Mouse (Mus musculus): Measurements from ENCODE around the gene Rdm1.
A peak's percentile ranks its signal among the peaks of the same experiment; 100 is the strongest.
"Not testable (repeated sequence)": the region's sequence is repeated elsewhere in the genome, so short reads cannot be mapped to it uniquely, and the experiment has no call there.

Rdm1 gene

DNA sequence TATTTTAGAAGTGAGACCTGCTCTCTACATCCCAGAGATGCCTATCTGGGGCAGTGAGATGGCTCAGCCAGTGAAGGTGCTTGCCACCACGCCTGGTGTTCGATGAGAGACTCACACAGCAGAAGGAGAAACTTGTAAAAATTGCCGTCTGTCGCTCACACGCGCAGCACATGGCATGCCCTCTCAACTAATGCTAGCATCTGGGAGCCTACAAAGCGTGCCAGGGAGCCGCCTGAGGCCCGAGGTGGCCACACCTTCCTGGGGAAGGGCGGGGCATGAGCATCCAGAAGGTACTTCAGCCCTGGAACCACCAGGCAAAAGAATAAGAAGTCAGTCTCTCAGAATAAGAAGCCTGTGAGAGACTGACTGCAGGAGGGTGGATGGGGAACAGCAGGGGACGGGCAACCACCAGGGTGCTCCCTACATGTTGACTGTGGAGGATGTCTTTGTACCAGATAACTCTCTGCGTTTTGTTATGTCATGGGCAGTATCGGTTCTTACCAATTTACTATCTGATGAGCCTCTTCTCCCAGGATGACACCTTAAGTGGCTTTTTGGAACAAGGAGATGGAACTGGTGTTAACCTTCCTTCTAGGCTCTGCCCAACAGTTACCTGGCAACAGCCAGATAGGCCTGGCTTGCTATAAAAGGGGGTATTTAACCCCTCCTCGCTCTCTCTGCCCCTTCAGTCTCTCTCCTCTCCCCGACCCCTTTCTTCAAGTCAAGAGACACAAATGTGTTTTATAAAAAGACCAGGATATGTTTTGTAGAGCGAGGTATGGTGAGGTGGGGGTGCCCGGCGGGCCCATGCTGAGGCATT lies 9.8 kb upstream of the Rdm1 start:
- no peak for DNase-seq (ENCODE audit: extremely low spot score, low read depth, low spot score)

DNA sequence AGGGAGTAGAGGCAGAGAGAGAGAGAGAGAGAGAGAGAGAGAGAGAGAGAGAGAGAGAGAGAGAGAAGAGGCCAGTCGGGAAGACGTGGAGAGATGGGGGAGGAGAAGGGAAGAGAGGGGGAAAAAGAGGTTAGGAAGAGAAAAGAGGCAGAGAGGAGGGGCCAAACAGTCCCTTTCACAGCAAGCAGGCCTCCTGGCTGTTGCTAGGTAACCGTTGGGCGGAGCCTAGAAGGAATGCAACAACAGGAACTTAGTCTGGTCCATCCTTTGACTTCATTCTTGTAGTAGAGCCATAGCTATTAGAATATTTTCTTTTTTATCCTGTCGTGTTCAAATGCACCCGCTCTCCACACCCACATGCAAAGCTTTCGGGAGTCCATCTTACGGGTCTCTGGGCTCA lies 9.1 kb upstream of the Rdm1 start:
- no peak for DNase-seq (ENCODE audit: extremely low spot score, low read depth, low spot score)

DNA sequence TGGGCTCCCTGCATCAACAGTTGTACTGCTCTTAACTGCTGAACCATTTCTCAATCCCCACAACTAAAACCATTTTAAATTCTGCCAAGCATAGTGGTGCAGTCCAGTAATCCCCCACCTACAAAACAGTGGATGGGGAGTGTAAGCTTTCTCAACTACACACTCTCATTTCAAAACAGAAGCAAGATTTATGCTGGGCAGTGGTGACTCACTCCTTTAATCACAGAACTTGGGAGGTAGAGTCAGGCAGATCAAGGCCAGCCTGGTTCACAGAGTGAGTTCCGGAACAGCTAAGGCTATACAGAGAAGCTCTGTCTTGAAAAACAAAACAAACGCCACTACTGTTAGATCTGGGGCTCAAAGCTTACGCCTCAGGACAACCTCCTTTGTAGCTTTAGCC lies 8.4 kb upstream of the Rdm1 start:
- no peak for DNase-seq (ENCODE audit: extremely low spot score, low read depth, low spot score)

DNA sequence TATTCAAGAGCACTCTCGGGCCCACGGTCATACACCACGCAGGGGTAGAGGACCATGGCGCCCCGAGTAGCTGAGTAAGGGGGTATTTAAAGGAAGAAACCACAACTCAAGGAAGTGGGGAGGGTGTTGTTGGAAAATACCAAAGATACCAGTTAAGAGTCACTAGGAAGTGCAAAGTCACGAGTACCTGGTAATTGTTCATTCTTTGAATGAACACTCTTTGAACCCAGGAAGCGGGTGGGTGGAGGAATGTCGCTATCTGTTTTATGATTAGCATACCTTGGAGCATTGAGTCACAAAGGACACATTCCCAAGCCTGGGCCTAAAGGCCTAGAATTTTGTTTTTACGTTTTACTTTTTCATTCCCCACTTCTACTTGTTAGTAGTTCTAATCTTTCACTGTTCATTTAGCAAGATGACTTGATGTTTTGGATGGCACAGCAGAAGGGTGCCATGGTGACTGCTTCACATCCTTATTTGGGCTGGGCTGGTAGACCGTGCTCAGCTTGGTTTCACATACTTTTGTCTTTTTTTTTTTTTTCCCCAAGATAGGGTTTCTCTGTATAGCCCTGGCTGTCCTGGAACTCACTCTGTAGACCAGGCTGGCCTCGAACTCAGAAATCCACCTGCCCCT lies 6.9 kb upstream of the Rdm1 start:
- DNase-seq (ENCODE audit: extremely low spot score, low read depth, low spot score) = not testable (repeated sequence)

DNA sequence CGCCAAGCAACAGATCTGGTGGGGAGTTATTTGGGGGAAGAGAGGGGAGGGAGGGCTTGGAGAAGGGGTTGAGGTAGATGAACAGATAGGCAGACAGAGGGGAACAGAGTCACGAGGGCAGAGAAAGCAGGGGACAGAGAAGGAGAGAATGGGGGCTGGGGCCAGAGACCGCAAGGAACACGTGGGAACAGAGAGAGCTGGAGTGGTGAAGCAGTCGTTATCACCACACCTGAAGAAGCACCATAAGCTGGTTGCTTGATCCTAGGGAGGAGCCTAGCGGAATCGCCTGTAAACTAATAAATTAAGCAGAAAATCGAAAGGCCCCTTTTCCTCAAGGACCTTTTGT lies 373 bp upstream of the Rdm1 start:
- DNase-seq (ENCODE audit: extremely low spot score, low read depth, low spot score) = no peak

DNA sequence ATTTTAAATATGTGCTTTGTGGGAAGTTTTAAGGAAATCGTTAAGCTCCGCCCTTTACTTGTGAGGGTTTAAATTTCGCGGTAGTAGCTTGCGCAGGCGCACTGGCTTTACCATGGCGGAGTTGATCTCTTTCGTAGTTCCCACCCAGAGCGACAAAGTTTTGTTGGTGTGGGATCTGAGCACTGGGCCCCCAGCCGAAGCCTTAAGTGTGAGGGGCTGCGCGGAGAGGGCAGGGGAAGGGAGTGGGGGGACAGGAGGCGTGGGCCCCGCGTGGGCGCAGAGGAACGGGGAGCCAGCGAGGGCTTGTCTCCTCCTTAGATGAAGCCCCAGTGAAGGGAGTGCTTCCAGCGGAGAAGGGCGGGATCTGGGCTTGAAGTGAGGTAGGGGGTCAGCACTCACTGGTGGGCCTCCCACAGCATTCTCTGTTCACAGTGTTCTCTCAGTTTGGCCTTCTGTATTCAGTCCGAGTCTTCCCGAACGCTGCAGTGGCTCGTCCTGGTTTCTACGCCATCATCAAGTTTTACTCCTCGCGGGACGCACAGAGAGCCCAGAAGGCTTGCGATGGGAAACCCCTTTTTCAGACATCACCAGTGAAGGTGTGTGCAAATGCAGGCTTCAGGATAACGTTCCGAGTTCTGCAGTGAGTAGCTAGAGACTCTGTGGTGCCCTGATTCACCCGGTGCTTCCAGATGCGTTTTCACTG lies 1.0 kb downstream of the Rdm1 start:
- no peak for DNase-seq (ENCODE audit: extremely low spot score, low read depth, low spot score)

DNA sequence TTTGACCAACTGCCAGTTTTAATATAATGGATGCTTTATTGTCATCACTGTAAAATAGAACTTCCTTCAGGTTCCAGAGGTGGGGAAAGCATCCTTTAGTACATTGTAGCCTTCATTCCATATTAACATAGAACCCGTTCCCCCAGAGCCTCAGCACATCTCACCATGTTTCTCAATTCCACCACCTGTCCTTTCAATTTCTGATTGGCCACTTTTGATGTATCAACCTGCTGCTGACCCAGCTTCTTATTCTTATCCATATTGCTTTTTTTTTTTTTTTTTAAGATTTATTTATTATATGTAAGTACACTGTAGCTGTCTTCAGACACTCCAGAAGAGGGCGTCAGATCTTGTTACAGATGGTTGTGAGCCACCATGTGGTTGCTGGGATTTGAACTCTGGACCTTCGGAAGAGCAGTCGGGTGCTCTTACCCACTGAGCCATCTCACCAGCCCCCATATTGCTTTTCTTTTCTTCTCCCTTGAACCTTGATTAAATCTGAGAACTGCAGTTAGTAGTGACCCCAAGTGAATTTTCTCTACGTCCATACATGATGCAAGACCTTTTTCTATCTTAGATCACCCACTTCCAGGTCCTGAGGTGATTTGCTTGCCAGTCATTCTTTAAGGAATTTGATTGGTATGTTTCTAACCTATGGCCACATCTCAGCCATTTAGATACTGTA lies 1.9 kb downstream of the Rdm1 start:
- DNase-seq (ENCODE audit: extremely low spot score, low read depth, low spot score) = not testable (repeated sequence)

DNA sequence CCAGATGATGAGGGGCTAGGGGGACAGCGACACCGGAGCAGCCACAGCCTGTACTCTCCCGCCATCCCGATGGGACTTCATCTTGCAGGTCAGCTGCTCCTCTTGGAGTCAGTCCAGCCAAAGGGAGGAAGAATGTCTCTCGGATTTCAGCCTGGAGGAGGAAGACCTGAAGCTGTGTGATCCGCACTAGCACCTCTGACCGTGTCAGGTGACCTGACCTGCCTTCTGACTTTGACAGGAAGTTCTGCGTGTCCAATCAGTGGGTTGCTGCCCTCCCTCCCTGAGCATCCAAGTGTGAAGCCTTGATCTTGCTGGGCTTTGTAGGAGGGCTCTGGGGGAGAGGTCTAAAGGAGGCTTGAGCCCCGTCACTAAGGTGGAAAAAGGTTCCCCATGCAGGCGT lies 8.7 kb downstream of the Rdm1 start:
- no peak for DNase-seq (ENCODE audit: extremely low spot score, low read depth, low spot score)

DNA sequence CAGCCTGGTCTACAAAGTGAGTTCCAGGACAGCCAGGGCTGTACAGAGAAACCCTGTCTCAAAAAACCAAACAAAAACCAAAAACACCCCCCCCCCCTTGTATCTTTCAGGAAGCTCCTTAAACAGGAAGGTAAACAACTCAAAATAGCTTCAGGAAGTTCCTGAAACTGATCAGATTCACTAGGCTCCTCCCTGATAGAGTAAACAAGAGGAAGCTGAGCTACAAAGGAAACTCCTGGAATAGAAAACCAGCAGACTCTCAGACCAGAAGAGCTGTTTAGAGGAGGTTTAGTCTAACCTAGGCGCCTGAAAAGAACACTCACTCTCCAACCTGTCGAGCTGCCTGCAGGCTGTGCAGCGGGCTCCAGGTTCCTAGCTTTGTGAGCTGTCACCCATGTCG lies 12.8 kb downstream of the Rdm1 start:
- DNase-seq (ENCODE audit: extremely low spot score, low read depth, low spot score) = no peak

DNA sequence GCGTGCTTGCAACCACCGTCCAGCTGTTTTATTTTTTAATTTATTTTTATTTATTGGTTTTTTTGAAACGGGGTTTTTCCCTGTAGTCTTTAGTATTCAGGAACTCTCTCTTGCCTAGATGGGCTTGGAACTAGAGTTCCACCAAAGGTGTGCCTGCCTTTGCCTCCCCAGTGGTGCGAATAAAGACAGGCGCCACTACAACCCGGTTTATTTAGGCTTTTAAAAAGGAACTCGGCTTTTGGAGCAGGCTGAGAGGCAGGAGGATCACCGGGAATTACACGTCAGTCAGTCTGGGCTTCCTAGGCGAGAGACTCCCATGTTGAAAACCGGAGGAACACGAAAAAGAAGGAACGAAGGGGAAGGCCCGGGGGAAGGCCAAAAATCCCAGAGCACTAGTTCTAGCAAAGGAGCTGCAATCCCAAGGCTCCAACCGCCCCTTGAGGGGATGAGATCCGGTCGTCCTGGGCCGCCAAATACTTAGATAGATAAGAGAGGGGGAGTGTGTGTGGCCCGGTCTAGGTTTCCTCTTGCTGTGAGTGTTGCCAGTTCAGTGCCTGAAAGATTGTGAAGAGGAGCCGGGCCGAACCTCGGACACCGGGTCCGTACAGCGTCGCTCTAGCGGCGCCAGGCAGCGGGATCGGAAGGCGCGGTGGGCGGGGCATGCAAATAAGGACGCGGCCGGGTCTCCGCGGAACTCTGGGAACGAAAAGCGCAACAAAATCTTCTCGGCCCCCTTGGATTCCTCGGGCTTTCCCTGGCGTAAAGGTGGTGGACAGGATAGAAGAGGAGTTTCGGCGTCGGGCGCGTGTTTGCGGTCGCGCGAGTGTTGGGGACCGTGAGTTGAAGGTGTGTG lies 14.1 kb downstream of the Rdm1 start:
- DNase-seq (ENCODE audit: extremely low spot score, low read depth, low spot score) = not testable (repeated sequence)

DNA sequence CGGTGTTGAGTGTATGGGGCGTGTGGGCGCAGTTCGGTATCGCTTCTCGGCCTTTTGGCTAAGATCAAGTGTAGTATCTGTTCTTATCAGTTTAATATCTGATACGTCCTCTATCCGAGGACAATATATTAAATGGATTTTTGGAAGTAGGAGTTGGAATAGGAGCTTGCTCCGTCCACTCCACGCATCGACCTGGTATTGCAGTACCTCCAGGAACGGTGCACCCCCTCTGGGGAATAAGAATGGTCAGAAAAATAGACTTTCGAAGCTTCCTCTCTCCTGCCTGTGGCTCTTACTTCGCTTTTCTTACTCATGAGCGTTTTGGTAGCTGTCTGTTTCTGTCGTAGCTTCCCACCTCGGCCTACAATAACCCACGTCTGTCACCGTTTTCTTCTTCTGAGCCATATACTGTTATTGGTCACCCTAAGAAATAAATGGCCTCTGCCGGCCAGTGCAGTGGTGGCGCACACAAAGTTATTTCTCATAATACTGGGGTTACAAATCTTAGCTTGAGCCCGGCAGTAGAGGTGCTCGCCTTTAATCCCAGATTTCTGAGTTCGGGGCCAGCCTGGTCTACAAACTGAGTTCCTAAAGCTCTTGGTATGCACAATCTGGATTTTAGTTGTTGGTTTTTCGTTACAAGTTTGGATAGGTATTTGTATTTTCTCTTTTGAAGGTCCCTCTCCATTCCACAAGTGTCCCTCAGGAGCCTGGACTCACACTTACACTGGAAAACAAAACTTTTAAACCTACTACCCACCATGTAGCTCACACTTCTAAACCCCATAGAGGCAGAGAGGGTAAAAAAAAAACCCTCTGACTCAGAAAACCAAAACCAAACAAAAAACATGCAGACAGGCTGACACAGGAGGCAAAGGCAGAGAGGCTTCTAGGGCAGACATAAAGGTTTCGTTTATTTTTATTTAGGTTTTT lies 15.0 kb downstream of the Rdm1 start:
- DNase-seq (ENCODE audit: extremely low spot score, low read depth, low spot score) = peak; percentile 81

DNA sequence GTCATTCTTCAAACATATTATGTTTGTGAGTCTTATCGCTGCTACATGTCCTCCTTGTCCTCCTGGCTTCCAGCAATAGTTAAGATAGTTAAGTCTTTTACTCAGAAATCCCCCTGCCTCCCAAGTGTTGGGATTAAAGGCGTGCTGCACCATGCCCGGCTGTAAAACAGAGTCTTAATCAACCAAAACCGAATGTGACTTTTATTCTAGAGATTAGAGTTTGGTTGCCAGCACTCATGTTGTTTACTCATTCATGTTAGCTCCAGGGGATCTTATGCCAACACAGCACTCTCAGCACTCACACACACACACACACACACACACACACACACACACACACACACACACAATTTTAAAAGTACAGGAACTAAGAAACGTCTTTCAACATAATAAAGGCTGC lies 15.9 kb downstream of the Rdm1 start:
- no peak for DNase-seq (ENCODE audit: extremely low spot score, low read depth, low spot score)

DNA sequence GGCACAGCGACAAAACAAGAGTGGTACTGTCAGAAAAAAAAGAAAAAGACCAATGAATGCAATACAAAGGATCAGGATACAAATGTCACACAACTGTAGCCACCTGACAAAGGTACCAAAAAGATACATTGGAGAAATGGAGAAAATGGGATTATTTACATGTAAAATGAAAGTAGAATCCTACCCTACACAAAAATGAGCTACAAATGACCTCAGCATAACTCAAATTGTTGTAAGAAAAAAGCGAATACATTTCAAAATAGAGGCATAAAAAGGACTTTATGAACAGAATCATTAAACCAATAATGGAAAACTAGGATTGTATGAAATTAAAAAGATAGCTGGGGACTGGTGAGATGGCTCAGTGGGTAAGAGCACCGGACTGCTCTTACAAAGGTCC lies 17.6 kb downstream of the Rdm1 start:
- DNase-seq (ENCODE audit: extremely low spot score, low read depth, low spot score) = no peak

DNA sequence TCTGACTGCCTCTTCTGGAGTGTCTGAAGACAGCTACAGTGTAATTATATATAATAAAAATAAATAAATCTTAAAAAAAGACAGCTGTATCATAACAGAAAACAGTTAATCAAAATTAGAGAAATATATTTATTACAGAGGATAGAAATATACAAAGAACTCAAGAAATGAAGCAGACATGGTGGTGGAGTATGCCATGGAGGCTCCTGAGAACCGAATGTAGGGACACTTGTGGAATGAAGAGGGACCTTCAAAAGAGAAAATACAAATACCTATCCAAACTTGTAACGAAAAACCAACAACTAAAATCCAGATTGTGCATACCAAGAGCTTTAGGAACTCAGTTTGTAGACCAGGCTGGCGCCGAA lies 18.0 kb downstream of the Rdm1 start:
- DNase-seq (ENCODE audit: extremely low spot score, low read depth, low spot score) = not testable (repeated sequence)

DNA sequence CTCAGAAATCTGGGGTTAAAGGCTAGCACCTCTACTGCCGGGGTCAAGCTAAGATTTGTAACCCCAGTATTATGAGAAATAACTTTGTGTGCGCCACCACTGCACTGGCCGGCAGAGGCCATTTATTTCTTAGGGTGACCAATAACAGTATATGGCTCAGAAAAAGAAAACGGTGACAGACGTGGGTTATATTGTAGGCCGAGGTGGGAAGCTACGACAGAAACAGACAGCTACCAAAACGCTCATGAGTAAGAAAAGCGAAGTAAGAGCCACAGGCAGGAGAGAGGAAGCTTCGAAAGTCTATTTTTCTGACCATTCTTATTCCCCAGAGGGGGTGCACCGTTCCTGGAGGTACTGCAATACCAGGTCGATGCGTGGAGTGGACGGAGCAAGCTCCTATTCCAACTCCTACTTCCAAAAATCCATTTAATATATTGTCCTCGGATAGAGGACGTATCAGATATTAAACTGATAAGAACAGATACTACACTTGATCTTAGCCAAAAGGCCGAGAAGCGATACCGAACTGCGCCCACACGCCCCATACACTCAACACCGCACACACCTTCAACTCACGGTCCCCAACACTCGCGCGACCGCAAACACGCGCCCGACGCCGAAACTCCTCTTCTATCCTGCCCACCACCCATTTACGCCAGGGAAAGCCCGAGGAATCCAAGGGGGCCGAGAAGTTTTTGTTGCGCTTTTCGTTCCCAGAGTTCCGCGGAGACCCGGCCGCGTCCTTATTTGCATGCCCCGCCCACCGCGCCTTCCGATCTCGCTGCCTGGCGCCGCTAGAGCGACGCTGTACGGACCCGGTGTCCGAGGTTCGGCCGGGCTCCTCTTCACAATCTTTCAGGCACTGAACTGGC lies 18.7 kb downstream of the Rdm1 start:
- DNase-seq (ENCODE audit: extremely low spot score, low read depth, low spot score) = not testable (repeated sequence)

DNA sequence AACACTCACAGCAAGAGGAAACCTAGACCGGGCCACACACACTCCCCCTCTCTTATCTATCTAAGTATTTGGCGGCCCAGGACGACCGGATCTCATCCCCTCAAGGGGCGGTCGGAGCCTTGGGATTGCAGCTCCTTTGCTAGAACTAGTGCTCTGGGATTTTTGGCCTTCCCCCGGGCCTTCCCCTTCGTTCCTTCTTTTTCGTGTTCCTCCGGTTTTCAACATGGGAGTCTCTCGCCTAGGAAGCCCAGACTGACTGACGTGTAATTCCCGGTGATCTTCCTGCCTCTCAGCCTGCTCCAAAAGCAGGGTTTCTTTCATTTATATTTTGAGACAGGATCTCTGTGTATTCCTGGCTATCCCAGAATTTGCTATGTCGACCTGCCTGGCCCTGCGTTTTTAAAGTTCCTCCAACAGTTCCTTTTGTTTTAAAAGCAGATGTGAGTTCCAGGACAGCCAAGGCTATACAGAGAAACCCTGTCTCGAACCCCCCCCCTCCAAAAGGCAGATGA lies 19.3 kb downstream of the Rdm1 start:
- not testable (repeated sequence) for DNase-seq (ENCODE audit: extremely low spot score, low read depth, low spot score)

DNA sequence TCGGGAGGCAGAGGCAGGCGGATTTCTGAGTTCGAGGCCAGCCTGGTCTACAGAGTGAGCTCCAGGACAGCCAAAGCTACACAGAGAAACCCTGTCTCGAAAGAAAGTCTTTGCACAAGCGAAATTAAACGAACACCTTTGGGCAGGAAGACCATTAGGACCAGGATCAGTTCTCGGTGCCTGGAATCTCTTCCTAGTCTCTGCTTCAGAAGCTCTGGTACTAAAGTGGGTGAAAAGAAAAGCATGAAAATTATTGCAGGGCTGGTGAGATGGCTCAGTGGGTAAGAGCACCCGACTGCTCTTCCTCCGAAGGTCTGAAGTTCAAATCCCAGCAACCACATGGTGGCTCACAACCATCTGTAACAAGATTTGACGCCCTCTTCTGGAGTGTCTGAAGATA lies 20.1 kb downstream of the Rdm1 start:
- not testable (repeated sequence) for DNase-seq (ENCODE audit: extremely low spot score, low read depth, low spot score)

DNA sequence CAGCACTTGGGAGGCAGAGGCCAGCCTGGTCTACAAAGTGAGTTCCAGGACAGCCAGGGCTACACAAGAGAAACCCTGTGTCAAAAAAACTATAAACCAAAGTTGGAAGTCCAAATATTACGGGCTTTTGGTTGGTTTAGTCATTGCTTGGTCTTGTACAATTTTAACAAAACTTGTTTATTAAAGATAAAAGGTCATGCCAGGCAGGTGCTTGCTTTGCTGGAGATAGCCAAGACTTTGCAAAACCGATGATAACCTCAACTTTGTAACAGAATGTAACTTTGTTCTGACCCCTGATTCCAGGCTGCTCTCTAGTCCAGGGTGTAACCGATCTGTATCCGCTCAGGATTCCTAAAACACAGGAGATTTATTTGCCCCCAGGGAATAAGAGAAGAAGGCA lies 29.4 kb downstream of the Rdm1 start:
- no peak for DNase-seq (ENCODE audit: extremely low spot score, low read depth, low spot score)

DNA sequence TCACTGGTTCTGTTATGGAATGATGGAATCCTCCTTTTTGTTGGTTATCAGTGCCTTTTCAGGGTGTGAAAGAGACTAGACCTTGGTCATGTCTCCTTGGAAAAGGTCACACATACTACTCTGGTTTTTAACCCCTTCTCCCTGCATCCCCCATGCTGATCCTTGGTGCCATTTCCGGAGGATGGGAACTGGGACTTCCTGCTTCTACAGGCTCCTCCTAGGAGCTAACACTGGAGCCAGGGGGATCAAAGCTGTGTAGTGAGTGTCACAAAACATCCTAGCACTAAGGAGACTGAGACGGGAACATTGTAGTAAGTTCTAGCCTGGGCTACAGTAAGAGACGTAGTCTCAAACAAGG lies 30.5 kb downstream of the Rdm1 start:
- no peak for DNase-seq (ENCODE audit: extremely low spot score, low read depth, low spot score)
